Mouse (Mus musculus) gastrocnemius, adult 2 months (tissue): ENCODE data around the gene Hccs. TPM values are rescaled to one million over a fixed set of nuclear protein-coding genes. Genes with fewer than 3 reads are reported as not detected.
"Not testable (repeated sequence)": the region's sequence is repeated elsewhere in the genome, so short reads cannot be mapped to it uniquely, and the experiment has no call there.

ENCODE experiments used
- DNase-seq: peaks from one replicate; pipeline ENCODE4 v3.0.0; 2022
- H3K27ac ChIP-seq: fragments of 200-600 bp; 2 replicates; pipeline ENCODE4 v1.8.1; 2022; ENCODE audit warnings: mild to moderate bottlenecking
- H3K4me3 ChIP-seq: fragments of 200-600 bp; 2 replicates; pipeline ENCODE4 v1.8.1; 2022; ENCODE audit warnings: mild to moderate bottlenecking, moderate library complexity
- CTCF ChIP-seq: fragments of 200-600 bp; IDR thresholded peaks from 2 replicates; pipeline ENCODE4 v1.8.1; 2022; ENCODE audit warnings: antibody characterized with exemption, mild to moderate bottlenecking, moderate library complexity
- intact Hi-C: fragments of 180-260 bp; cut with DNase I; formaldehyde crosslinking; loops from one replicate; pipeline ENCODE4 v1.15.1; 2025
- long read RNA-seq, 2 experiments: library from polyadenylated mRNA; stranded (forward); transcript quantifications; one replicate each; pipeline ENCODE4 v2.0.0; 2021
- total RNA-seq, 2 experiments: library from RNA; stranded (reverse); gene quantifications; 2 replicates each; pipeline ENCODE4 v1.2.3; 2021

Hccs gene
- 10 to 100 TPM; 21.7 to 44.6 TPM for total RNA-seq
- long read RNA-seq, experiment 1, transcript Hccs-201 (7 exons, 2,320 nt), result major isoform, 61 of 116 reads
- long read RNA-seq, experiment 1, transcript Hccs-202 (7 exons, 2,473 nt), result minor isoform, 50 of 116 reads
- long read RNA-seq, experiment 1, partial matches to known transcripts, result 0 of 116 reads
- long read RNA-seq, experiment 1, other reads (novel, unspliced or antisense), result 5 of 116 reads
- long read RNA-seq, experiment 2, transcript Hccs-202 (7 exons, 2,473 nt), result minor isoform, 39 of 110 reads
- long read RNA-seq, experiment 2, transcript Hccs-201 (7 exons, 2,320 nt), result major isoform, 64 of 110 reads
- long read RNA-seq, experiment 2, partial matches to known transcripts, result 1 of 110 reads
- long read RNA-seq, experiment 2, other reads (novel, unspliced or antisense), result 6 of 110 reads

DNA sequence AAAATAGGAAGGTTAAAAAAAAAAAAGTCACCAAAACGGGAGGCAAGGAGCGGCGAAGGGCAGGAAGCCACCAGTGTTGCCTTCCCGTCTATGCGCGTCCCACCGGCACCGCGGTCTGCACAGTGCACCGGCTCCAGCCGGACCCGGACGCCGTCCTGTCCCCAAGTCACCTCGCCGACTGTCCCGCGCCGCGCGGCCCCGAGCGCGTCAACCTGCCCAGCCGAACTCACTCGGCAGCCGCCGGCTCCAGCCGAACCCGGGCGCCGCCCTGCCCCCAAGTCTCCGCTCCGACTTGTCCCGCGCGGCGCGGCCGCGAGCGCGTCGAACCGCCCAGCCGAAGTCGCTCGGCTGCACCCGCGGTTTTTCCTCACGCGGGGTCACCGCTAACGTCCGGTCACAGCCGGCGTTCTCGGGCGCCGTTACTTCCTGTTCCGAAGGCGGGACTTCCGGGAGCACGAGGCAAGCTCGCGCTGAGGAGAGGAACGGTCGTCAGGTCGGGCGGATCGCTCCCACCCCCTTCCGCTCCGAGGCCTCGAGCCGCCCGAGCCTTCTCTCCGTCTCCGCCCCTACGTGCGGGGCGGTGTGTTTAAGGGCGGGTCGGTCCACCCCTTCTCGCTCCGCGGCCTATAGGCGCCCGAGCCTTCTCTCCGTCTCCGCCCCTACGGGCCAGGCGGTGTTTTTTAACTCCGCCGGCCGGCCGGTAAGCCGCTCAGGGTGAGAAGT, at the start of gene Hccs:
Hccs (minus strand) TSS at position 428 of the 723 bp plus-strand sequence.
- peak; percentile 94 for DNase-seq
- Histone ChIP-seq H3K27ac (peak within 1 kb of the TSS; percentile 87), H3K4me3 (peak within 1 kb of the TSS; percentile 85)
- no peak for TF ChIP-seq CTCF
- intact Hi-C loops, result loop anchor here (10.0 kb wide), 1 partner anchor 665 kb away; no protein-coding TSS in a partner anchor

DNA sequence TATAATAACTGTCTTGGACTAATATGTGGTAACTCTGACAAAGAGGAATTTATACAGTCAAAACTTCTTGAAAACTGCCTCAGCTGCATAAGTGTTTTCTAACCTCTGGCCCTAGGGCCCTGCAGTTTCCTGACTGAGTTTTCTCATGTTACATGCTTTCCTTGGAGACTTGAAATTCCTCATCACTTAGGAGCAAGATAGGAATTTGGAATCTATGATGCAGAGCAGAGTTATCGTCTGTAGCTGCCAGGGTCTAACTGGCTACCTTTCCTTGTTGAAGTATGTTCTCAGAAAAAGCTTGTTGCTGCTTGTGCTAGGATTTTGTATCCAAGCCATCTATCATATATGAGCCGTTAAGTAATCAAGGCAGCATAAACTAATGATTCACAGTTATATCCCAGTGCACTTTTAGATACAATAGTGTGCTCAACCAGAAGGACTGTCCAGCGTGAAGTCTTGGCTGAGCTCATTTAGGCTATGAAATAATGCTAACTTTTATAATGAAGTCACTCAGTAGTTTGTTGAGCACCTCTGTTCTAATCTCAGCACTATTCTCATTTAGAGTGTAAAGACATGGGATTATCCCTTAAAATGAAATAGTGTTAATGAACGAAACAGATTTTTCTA, 37.1 kb upstream of the Hccs start:
- Histone ChIP-seq H3K4me3 (no peak overlapping the region), H3K27ac (no peak overlapping the region)
- intact Hi-C loops, result no loop called here
- DNase-seq, result no peak
- TF ChIP-seq CTCF, result no peak

DNA sequence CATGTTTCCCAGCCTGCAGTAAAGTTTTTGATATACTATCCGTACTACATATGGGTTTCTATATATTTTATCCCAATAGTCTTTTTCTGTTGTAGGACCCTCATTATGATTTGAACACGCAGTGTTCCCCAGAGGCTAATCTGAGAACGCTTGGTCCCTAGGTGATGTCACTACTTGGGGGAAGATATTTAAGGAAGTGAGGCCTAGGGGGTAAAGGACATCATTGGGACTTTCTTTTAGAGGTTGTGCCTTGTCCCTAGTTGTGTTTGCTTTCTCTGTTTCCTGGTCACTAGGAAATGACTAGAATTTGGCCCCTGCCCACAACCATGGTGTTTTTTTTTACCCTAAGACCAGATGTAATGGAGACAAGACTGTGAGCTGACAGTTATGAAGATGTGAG, 18.0 kb upstream of the Hccs start:
- intact Hi-C loops, result no loop called here
- no peak for DNase-seq
- H3K4me3 ChIP-seq, result no peak overlapping the region
- H3K27ac ChIP-seq, result no peak overlapping the region
- no peak for TF ChIP-seq CTCF

DNA sequence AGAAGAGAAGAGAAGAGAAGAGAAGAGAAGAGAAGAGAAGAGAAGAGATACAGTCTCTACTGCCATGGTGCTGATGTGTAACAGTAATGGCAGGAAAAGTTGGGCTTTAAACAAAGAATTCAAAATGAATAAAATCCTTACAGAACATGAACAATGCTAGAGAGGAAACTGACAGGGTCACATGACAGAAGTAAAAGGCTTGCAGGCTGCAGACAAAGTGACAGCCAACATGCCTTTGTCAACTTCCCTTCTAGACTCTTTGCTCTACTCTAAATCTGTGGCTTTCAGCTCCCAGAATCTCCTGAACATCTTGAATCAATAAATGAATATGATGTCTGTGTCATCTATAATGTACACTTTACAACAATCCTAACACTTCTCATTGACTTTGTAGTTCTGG, 17.4 kb upstream of the Hccs start:
- TF ChIP-seq CTCF, result no peak
- DNase-seq, result no peak
- H3K4me3 ChIP-seq, result no peak overlapping the region
- H3K27ac ChIP-seq, result no peak overlapping the region
- intact Hi-C loops, result no loop called here

DNA sequence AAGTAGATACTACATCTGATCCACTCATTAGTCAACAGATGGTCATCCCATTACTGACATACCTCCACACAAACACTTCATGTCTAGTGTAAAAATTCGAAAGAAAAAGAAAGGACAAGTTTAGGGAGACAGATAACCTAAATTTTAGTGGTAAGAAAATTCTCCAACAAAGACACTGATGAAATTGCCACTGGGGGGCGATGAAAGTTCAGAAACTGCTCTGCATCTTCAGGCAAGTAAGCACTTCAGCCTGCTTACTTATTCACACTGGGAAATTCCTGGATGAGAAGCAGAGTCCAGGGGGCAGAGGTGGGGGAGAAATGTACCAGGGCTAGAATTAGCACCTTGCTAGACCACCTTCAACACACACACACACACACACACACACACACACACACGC, 12.1 kb upstream of the Hccs start:
- H3K4me3 ChIP-seq, result no peak overlapping the region
- intact Hi-C loops, result no loop called here
- no peak overlapping the region for H3K27ac ChIP-seq
- TF ChIP-seq CTCF, result peak; percentile 50
- DNase-seq, result peak; percentile 16

DNA sequence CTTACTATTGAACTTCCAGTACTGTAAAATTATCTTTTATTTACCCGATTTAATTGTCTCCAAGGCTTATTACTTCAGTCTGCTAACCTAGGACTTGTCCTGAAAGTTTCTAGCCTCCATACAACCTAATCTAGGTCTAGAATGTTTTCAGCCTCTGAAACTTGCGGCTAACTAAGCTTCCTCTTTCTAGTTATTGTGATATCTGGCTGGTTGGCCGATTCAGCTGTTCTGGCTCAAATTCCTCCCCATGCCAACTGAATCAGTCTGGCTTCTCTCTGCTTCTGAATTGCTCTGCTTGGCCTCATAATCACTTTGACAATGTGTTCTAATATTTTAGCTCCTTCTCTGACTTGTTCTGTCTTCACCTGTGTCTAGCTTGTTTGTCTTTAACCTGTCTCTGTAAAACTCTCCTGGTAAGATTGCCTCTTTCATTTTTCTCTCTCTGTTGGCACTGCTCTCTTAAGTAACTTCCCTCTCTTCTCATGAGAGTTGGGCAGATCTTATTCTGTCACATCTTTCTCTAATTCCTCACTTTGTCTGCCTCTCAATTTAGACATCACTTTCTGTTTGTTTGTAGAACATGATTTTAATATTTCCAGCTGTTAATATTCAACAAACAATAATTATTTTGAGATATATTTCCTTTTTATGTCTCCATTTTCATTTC, 5.9 kb upstream of the Hccs start:
- intact Hi-C loops, result loop anchor here (10.0 kb wide), 1 partner anchor 671 kb away; no protein-coding TSS in a partner anchor
- Histone ChIP-seq H3K4me3 (no peak overlapping the region), H3K27ac (no peak overlapping the region)
- no peak for DNase-seq
- TF ChIP-seq CTCF, result no peak

DNA sequence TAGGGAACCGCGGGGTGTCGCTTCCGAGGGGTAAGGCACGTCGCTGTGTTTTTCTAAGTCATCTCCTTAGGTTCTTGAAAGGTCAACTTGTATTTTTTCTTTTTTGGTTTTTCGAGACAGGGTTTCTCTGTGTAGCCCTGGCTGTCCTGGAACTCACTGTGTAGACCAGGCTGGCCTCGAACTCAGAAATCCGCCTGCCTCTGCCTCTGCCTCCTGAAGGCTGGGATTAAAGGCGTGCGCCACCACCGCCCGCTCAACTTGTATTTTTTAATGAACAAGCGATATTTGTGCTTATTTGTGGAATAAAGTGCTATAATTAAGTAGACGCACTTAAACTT, 465 bp upstream of the Hccs start:
- Histone ChIP-seq H3K4me3 (peak overlapping the region; percentile 85), H3K27ac (peak overlapping the region; percentile 87; the same call in 1 of the 2 replicates)
- not testable (repeated sequence) for DNase-seq
- intact Hi-C loops, result loop anchor here (10.0 kb wide), 1 partner anchor 666 kb away; no protein-coding TSS in a partner anchor

DNA sequence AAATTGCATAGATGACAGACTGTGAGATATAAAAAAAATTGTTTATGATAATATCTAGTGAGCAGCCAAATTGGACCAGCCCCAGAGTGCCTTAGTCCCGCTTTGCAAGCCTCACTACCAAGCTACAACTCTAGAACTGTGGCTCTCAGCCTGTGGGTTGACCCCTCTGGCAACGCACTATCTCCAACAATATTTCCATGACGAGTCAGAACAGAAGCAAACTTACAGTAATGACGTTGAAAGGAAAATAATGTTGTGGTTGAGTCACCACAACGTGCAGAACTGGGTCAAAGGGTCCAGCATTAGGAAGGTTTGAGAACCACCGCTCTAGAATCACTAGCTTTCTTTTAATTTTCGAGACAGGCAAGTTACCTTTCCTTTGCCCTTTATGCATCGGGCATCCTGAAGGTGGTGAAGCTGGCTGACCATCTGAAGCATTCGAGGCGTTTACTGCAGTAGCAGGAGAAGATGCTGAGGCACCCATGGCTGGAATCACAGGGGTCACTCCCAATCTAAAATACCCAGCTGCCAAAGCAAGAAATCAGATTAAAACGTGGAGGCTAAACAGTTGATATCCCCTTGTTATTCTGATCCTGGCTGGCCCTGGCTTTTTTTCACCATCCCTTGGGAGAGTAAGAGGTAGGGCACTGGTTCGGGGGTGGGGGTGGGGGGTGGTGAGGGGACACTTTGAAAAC, 959 bp downstream of the Hccs start:
- no peak for DNase-seq
- H3K4me3 ChIP-seq, result peak overlapping the region; percentile 85
- peak overlapping the region; percentile 87 for H3K27ac ChIP-seq
- intact Hi-C loops, result no loop called here
- no peak for TF ChIP-seq CTCF

DNA sequence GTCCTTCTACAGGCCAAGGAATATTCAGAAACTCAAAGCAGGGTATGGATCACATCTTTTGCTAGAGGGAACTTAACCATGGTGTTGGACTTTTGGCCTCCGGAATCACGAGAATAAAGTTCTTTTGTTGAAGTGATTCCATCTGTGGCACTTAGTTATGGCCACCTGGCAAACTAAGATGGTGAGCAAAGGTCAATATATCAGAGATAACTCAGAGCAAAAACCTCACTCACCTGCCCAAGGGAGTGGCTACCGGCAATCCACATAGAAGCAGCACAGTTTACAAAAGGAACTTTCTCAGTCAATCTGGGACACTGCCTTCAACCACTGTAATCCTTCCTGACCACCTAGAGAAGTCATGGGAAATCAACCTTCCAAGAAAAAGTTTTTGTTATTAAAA, 11.6 kb downstream of the Hccs start:
- TF ChIP-seq CTCF, result no peak
- intact Hi-C loops, result no loop called here
- Histone ChIP-seq H3K4me3 (no peak overlapping the region), H3K27ac (no peak overlapping the region)
- no peak for DNase-seq

DNA sequence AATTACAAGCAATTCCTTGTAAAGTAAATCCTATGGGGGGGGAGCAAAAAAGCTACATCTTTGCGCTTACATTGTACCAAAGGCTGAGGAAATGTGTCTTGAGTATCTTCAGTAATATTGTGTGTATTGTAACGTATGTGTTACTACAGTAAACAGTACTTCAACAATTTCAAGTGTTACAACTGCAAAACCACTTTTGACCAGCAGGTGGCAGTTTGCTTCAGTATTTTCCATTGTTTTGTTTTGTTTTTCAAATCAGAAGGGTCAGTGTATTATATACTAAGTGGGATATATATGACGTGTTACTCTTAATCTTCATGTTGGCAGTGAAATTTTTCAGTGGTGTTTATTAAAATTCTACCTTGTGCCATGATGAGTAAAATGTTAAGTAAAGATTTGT, 16.2 kb downstream of the Hccs start:
- Histone ChIP-seq H3K27ac (no peak overlapping the region), H3K4me3 (no peak overlapping the region)
- peak; percentile 65 for TF ChIP-seq CTCF
- intact Hi-C loops, result loop anchor here (5.0 kb wide), 2 partner anchors 217 to 367 kb away; no protein-coding TSS in a partner anchor
- DNase-seq, result no peak

DNA sequence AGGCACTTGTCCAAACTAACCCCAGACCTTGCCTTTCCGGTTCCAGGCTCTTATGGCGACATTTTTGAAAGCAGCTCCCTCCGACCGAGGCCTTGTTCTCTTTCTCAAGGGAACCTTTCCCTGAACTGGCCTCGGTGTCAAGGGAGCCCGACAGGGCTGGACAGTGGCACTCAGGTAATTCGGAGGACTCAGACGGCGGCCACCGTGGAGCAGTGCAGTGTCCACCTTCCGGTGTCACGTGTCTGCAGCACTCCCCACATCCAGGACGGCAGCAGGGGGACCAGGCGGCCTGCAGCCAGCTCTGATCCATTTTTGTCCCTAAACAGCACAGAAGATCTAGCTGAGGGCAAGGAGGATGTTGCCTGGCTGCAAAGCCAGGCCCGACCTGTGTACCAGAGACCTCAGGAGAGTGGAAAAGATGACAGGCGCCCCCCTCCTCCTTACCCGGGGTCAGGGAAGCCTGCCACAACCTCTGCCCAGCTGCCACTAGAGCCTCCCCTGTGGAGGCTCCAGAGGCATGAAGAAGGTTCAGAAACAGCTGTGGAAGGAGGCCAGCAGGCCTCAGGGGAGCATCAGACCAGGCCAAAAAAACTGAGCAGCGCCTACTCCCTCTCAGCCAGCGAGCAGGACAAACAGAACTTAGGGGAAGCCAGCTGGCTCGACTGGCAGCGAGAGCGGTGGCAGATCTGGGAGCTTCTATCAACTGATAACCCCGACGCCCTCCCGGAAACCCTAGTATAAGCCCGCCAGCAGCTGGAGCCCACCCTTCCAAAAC, 17.7 kb downstream of the Hccs start:
- no peak for TF ChIP-seq CTCF
- intact Hi-C loops, result loop anchor here (5.0 kb wide), 2 partner anchors 215 to 365 kb away; no protein-coding TSS in a partner anchor
- peak overlapping the region; percentile 65 for H3K27ac ChIP-seq

More for the DNA sequence above, 17.7 kb downstream of the Hccs start:
- H3K4me3 ChIP-seq, result peak overlapping the region; percentile 11
- peak; percentile 67 for DNase-seq
